7 mouse cellular contexts compared by ENCODE assay signal in the genomic region with DNA sequence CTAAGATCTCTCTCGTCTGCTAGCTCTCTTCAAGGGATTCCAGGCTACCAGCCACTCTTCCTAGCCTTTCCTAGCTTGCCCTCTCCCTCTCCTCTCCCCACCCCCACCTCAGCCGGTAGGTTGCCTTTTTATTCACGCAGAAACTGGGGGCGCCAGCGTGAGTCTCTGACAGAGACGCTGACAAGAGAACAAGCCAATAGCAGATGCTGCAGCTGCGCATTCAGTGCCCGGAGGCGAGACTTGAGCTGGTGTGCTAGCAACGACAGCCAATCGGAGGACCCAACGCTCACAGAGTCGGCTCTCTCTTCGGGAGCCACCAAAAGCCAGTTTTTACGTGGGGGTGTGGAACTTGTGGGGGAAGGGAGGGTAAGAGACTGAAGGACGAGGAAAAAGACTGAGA. TPM values are rescaled to one million over a fixed set of nuclear protein-coding genes. Genes with fewer than 3 reads are reported as not detected.
DNase-seq lines count a peak whose midpoint lies in the region; ATAC-seq lines count a peak whose summit lies in the region.

No protein-coding gene starts in this region.

- H3K9me3 ChIP-seq in intestine, embryonic 16.5 days (ENCODE audit: control insufficient read depth, low read length), result no peaks in the 10 kb centered on the region
- no peaks in the 10 kb centered on the region for H3K9me3 ChIP-seq in midbrain, embryonic 11.5 days (ENCODE audit: control insufficient read depth, low read length)

- H3K4me3 ChIP-seq in intestine, embryonic 16.5 days (ENCODE audit: low read length), result peak overlapping the region; percentile 55
- H3K4me3 ChIP-seq in midbrain, embryonic 11.5 days (ENCODE audit: low read depth, low read length), result peak overlapping the region; percentile 37

- H3K27me3 ChIP-seq in intestine, embryonic 16.5 days (replicated peaks; ENCODE audit: control insufficient read depth, insufficient read depth, low read length), result no peaks in the 10 kb centered on the region
- no peaks in the 10 kb centered on the region; the same call in 1 of the 2 replicates for H3K27me3 ChIP-seq in midbrain, embryonic 11.5 days (ENCODE audit: control insufficient read depth, insufficient read depth, low read length)

- H3K36me3 ChIP-seq in intestine, embryonic 16.5 days (ENCODE audit: control insufficient read depth, insufficient read depth, low read length), result no peaks in the 10 kb centered on the region
- no peaks in the 10 kb centered on the region for H3K36me3 ChIP-seq in midbrain, embryonic 11.5 days (ENCODE audit: control insufficient read depth, insufficient read depth, low read length)

- peak; percentile 99 for ATAC-seq in intestine, embryonic 16.5 days
- ATAC-seq in midbrain, embryonic 11.5 days (ENCODE audit: low FRiP score), result peak; percentile 98

- peak overlapping the region; percentile 60 for H3K4me2 ChIP-seq in intestine, embryonic 16.5 days (ENCODE audit: low read depth, low read length)
- H3K4me2 ChIP-seq in midbrain, embryonic 11.5 days, result peak overlapping the region; percentile 61

- intact Hi-C loops in gastrocnemius, postnatal 36 days (cut with DNase I), result no loop called here
- intact Hi-C loops in left cerebral cortex, postnatal 36 days (cut with DNase I), result loop anchor here (2.0 kb wide), 1 partner anchor 142 kb away; no protein-coding TSS in a partner anchor

- H3K4me1 ChIP-seq in intestine, embryonic 16.5 days (ENCODE audit: control insufficient read depth, insufficient read depth, low read length), result no peaks in the 10 kb centered on the region
- peaks cover 9% of the 10 kb centered on the region; the same call in 1 of the 2 replicates for H3K4me1 ChIP-seq in midbrain, embryonic 11.5 days (ENCODE audit: control insufficient read depth, insufficient read depth, low read length)

- H3K27ac ChIP-seq in intestine, embryonic 16.5 days (ENCODE audit: low read length), result peak overlapping the region; percentile 79
- H3K27ac ChIP-seq in midbrain, embryonic 11.5 days (ENCODE audit: low read depth, low read length), result peak overlapping the region; percentile 80

- peak overlapping the region; percentile 71 for H3K9ac ChIP-seq in intestine, embryonic 16.5 days (ENCODE audit: low read depth, low read length)
- H3K9ac ChIP-seq in midbrain, embryonic 11.5 days (ENCODE audit: low read length), result peak overlapping the region; percentile 68

- DNase-seq in adipocyte (ENCODE audit: low spot score), result peak; percentile 94
- peak; percentile 91 for DNase-seq in embryo, embryonic 10 days (ENCODE audit: low spot score)
- DNase-seq in gastrocnemius, postnatal 36 days, result peak; percentile 61 to 75
- peak; percentile 84 to 85 for DNase-seq in left cerebral cortex, postnatal 36 days (ENCODE audit: low spot score in 2 of 2)
- peak; percentile 93 for DNase-seq in midbrain, embryonic 11.5 days (ENCODE audit: low spot score, missing footprints)
- DNase-seq in skeletal muscle tissue, adult 2 months (ENCODE audit: low read depth, low spot score), result peak; percentile 92

- 15% methylated on average over 16 of the region's 16 CpGs for WGBS in intestine, embryonic 16.5 days
- 18% methylated on average over 16 of the region's 16 CpGs for WGBS in midbrain, embryonic 11.5 days

RNA-seq across cellular contexts. Expression of a gene that starts 30.3 kb away (rescaled TPM):
- total RNA-seq in gastrocnemius, postnatal 36 days (2021), result 10 to 100 TPM in 1 of 2 experiments, 1 to 10 TPM in 1; 10.0 to 12.9 TPM
- polyA plus RNA-seq in intestine, embryonic 16.5 days (2015; fragmentation: Nextera tagmentation; extraction: Ambion mirVana), result 7.4 and 8.3 TPM in 2 replicates
- 100 to 1,000 TPM; 294 to 314 TPM for total RNA-seq in left cerebral cortex, postnatal 36 days (2021)
- 11.6 and 13.7 TPM in 2 replicates for polyA plus RNA-seq in midbrain, embryonic 11.5 days (2014; fragmentation: Nextera tagmentation; extraction: Ambion mirVana)

Comparison
In these comparisons a context has a peak if more than half of its experiments do, and no peak if none do; other contexts are left out.
1. Peak in every context shown above with its lines: DNase-seq, ATAC-seq, H3K4me3 ChIP-seq and H3K27ac ChIP-seq.
2. RNA of a gene that starts 30.3 kb away (total RNA-seq): 294 to 314 TPM in left cerebral cortex, postnatal 36 days; 10.0 to 12.9 TPM in gastrocnemius, postnatal 36 days; every median in the first group is over 10 times any median in the second.